Mouse (Mus musculus) stomach, embryonic 15.5 days (tissue): ENCODE results near the gene Slc24a5. TPM values are rescaled to one million over a fixed set of nuclear protein-coding genes. Genes with fewer than 3 reads are reported as not detected.

Experiments
- ATAC-seq: fragments of 200-750 bp; cut with Nextera tagmentation; 2 replicates; pipeline ENCODE4 v1.8.0; 2017; ENCODE audit warnings: low read depth, moderate number of reproducible peaks, moderate TSS enrichment; ENCODE audit not compliant: insufficient read depth, low FRiP score
- H3K27ac ChIP-seq: fragments of 300-500 bp; sonication (generic); 2 replicates; pipeline ENCODE4 v1.5.1; 2015; ENCODE audit warnings: mild to moderate bottlenecking, inconsistent platforms
- H3K27me3 ChIP-seq: fragments of 300-500 bp; sonication (generic); replicated peaks from 2 replicates; pipeline ENCODE4 v1.6.1; 2015; ENCODE audit warnings: inconsistent platforms
- H3K36me3 ChIP-seq: fragments of 300-500 bp; sonication (generic); 2 replicates; pipeline ENCODE4 v1.6.1; 2015; ENCODE audit warnings: inconsistent platforms
- H3K4me1 ChIP-seq: fragments of 300-500 bp; sonication (generic); 2 replicates; pipeline ENCODE4 v1.6.1; 2015; ENCODE audit warnings: inconsistent platforms
- H3K4me2 ChIP-seq: fragments of 300-500 bp; sonication (generic); 2 replicates; pipeline ENCODE4 v1.6.1; 2015; ENCODE audit warnings: mild to moderate bottlenecking, inconsistent platforms
- H3K4me3 ChIP-seq: fragments of 300-500 bp; sonication (generic); replicated peaks from 2 replicates; pipeline ENCODE4 v1.5.1; 2015; ENCODE audit warnings: inconsistent platforms
- H3K9ac ChIP-seq: fragments of 300-500 bp; sonication (generic); 2 replicates; pipeline ENCODE4 v1.6.1; 2015; ENCODE audit warnings: inconsistent platforms
- H3K9me3 ChIP-seq: fragments of 300-500 bp; sonication (generic); 2 replicates; pipeline ENCODE4 v1.6.1; 2016; ENCODE audit warnings: inconsistent platforms
- WGBS: fragments of 180-500 bp; shearing (Covaris S2); methylation state at CpG from one replicate; pipeline ENCODE4 v1.1.7; 2015; 5-methylcytosine and 5-hydroxymethylcytosine counted together
- polyA plus RNA-seq: library from polyadenylated mRNA; unstranded; fragments of >200 nt; fragmentation: Nextera tagmentation; extraction: Ambion mirVana; gene quantifications from 2 replicates; pipeline ENCODE4 v1.2.1, GENCODE M21; 2015

Slc24a5 gene
- 2.9 TPM in 2 replicates for polyA plus RNA-seq

- no peak within 1 kb of the TSS for H3K27ac ChIP-seq
- no peak within 1 kb of the TSS for H3K4me2 ChIP-seq
- WGBS: 53% methylated on average over 10 of the region's 10 CpGs
- no peaks in the 10 kb centered on the region for H3K36me3 ChIP-seq
- no peak for ATAC-seq
- no peak within 1 kb of the TSS for H3K9ac ChIP-seq
- no peaks in the 10 kb centered on the region for H3K9me3 ChIP-seq
- H3K27me3 ChIP-seq: no peaks in the 10 kb centered on the region
- no peaks in the 10 kb centered on the region for H3K4me1 ChIP-seq
- no peak within 1 kb of the TSS for H3K4me3 ChIP-seq
These were observed at the start of gene Slc24a5 for GRCm38 (mm10) chr2:125067894-125068293. Slc24a5 (plus strand) TSS chr2:125068124.

DNA sequence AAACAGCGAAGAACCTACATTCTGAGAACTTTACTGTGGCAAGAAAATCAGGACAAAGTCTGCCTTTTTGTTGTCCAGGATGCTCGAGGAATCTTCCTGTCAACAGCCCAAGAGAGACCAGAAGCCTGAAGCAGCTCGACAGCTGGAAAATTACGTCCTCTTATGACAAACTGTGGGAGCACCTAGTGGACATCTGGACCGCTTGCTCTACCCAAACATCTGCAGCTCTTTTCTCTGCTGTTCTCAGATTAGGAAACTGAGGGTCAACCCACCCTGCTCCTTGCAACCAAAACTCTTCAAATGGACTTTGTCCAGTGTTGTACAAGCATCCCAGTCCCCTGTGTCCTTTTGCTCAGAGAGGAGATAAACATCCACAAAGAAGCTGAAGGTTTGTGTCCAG is 43.5 kb upstream of the Slc24a5 start:
- Histone ChIP-seq H3K27me3 (no peaks in the 10 kb centered on the region), H3K27ac (no peak overlapping the region), H3K4me2 (no peak overlapping the region), H3K4me3 (no peak overlapping the region), H3K9ac (no peak overlapping the region), H3K9me3 (no peaks in the 10 kb centered on the region), H3K36me3 (no peaks in the 10 kb centered on the region), H3K4me1 (peaks cover 4% of the 10 kb centered on the region; the same call in 1 of the 2 replicates)
- no peak for ATAC-seq
- 34% methylated on average over 5 of the region's 5 CpGs for WGBS

DNA sequence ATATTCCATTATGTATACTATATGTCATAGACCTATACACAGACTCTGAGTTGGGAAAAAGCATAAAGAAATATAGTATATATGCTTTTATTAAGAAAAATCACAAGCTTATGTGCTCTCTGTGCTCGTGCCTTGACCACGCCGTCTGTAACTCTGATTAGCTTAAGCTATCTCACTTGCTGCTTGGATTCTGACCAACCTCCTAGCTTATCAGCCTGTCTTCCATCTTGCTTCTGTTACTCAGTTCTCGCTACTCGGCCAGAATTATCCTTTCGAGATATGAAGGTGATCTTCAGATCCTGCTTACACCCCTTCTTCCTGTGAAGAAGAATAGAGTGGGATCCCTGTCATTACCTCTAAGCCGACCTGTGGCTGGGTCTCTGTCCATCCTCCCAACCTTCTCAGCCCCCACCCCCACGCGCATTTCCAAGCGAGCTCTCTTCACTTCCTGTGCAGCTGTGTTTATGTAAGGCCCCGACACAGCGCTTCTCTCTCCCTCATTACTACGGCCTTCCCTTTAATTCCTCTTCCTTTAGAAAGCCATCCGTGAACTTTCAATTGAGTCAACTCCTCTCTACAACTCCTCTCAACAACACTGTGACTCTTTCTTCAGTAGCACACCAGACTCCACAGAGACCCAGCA is 41.4 kb upstream of the Slc24a5 start:
- no peak overlapping the region for H3K27ac ChIP-seq
- no peak overlapping the region for H3K9ac ChIP-seq
- H3K4me2 ChIP-seq: no peak overlapping the region; the same call in 1 of the 2 replicates
- no peaks in the 10 kb centered on the region for H3K36me3 ChIP-seq
- peak; percentile 39; the same call in 1 of the 2 replicates for ATAC-seq
- H3K4me1 ChIP-seq: peaks cover 4% of the 10 kb centered on the region; the same call in 1 of the 2 replicates
- no peak overlapping the region for H3K4me3 ChIP-seq
- H3K27me3 ChIP-seq: no peaks in the 10 kb centered on the region
- 33% methylated on average over 14 of the region's 14 CpGs for WGBS
- no peaks in the 10 kb centered on the region for H3K9me3 ChIP-seq

DNA sequence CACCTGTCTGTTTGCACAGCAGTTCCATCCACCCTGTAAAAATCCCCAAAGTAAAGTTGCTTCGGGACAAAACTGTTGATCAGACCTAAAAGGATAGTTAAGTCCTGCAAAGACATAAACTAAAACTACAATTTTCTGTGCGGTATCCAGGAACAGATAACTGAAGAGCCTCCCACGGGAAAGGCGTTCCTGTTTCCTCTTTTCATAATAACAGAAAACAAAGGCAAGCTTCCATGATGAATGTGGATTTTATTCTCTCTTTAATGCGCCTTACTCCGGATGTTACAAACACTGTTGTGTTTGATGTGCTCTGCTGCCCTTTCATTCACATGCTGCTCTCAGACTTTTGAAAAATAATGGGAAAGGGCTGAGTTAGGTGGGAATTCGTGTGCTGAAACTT is 37.3 kb upstream of the Slc24a5 start:
- Histone ChIP-seq H3K27me3 (no peaks in the 10 kb centered on the region), H3K4me1 (peaks cover 4% of the 10 kb centered on the region; the same call in 1 of the 2 replicates), H3K4me2 (no peak overlapping the region), H3K9ac (no peak overlapping the region), H3K9me3 (no peaks in the 10 kb centered on the region), H3K27ac (no peak overlapping the region), H3K36me3 (no peaks in the 10 kb centered on the region), H3K4me3 (no peak overlapping the region)
- ATAC-seq: no peak
- WGBS: 62% methylated on average over 7 of the region's 7 CpGs

DNA sequence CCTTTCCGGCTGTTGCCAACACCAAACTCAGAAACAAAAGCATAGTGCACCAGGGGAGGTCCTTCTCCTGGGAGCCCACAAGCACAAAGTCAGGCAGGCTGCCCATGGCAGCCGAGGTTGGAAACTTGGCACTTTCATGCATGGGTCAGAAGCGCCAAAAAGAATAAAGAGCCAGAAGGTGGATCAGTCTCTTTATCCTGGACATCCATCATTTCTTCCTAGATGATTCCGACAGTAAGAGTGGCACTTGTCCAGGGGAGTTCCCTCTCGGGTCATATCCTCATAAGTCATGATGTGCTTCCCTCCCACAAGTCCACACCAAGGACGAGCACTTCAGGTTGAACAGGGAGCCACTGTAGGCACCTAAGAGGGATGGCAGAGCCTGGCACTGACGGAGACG is 36.8 kb upstream of the Slc24a5 start:
- H3K9ac ChIP-seq: no peak overlapping the region
- H3K4me1 ChIP-seq: peaks cover 4% of the 10 kb centered on the region; the same call in 1 of the 2 replicates
- no peaks in the 10 kb centered on the region for H3K36me3 ChIP-seq
- H3K4me2 ChIP-seq: no peak overlapping the region
- ATAC-seq: no peak
- H3K27me3 ChIP-seq: no peaks in the 10 kb centered on the region
- no peak overlapping the region for H3K27ac ChIP-seq
- H3K9me3 ChIP-seq: no peaks in the 10 kb centered on the region
- WGBS: 71% methylated on average over 8 of the region's 8 CpGs
- H3K4me3 ChIP-seq: no peak overlapping the region

DNA sequence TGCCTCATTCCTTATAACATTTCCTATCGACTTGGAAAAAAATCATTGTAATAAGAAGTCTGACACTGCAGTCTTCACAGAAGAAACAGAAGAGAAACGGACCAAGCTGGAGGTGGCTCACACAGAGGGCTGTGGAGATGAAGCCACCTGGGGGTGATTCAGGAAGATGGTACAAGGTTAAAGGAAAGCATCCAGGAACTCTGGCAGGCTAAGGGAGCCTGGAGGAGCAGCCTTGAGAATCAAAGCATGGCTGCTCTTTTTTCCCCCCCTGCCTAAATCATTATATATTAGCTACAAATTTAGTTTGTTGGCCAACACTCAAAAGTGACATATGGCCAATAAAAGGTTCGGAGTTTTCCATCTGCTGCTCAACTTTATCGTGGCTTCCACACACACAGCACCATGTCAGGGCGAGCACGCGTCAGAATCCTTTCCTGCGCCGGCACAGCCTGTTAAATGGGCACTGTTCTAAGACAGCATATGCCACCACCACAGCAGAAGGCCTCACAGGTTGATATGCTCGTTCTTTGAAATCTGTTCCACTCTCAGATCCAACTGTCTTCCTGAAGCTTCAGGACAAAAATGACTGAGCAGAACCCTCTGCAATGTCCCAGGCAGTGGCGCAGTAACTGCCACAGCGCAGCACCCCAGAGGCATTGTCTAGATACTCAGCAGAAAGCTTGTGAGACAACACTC is 36.2 kb upstream of the Slc24a5 start:
- H3K4me1 ChIP-seq: 0 out of 2 replicates have a peak, but pooled peaks cover under 1% of the 10 kb centered on the region
- H3K27me3 ChIP-seq: no peaks in the 10 kb centered on the region
- no peaks in the 10 kb centered on the region for H3K36me3 ChIP-seq
- ATAC-seq: no peak
- H3K9ac ChIP-seq: no peak overlapping the region
- no peak overlapping the region for H3K4me3 ChIP-seq
- no peaks in the 10 kb centered on the region for H3K9me3 ChIP-seq
- H3K4me2 ChIP-seq: no peak overlapping the region
- H3K27ac ChIP-seq: no peak overlapping the region
- 82% methylated on average over 12 of the region's 12 CpGs for WGBS

- 66% methylated on average over 17 of the region's 17 CpGs for WGBS
- Histone ChIP-seq H3K36me3 (no peaks in the 10 kb centered on the region), H3K27ac (no peak overlapping the region), H3K9me3 (no peaks in the 10 kb centered on the region), H3K4me2 (no peak overlapping the region), H3K9ac (no peak overlapping the region), H3K4me1 (no peaks in the 10 kb centered on the region), H3K4me3 (no peak overlapping the region), H3K27me3 (no peaks in the 10 kb centered on the region)
- ATAC-seq: no peak
These were observed 35.5 kb upstream of the Slc24a5 start for GRCm38 (mm10) chr2:125032258-125032973.

DNA sequence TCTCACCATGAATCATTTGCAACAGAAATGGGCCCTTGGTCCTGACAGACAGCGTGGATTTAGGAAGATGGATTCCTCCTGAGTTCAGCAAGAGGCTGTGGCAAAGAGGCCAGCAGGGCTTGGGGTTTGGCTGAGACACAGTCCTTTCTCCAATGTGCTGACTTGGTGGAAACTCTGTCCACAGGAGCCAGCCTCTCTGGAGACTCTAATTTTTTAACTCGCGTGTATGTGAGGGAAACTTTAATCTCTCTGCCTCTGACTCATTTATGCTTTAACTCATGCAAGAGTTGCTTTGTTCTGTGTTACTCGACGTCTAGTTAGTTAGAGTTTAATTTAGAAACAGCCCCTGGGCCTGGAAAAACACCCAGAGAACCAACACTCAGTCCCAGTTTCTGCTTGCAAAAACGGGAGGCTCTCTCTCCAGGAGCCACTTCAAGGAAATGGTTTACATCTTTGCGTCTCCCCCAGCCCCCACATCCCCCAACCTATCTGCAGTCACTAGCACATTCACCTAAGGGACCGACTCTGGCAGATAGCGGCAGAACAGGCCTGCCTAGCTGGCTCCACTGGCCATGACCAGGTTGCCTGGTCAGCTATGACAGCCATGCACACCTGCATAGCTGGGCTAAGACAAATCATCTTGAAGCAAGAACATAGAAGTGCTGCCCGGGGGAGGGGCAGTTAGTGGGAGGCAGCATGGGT is 34.7 kb upstream of the Slc24a5 start:
- H3K9me3 ChIP-seq: no peaks in the 10 kb centered on the region
- H3K9ac ChIP-seq: no peak overlapping the region
- ATAC-seq: no peak
- no peaks in the 10 kb centered on the region for H3K36me3 ChIP-seq
- H3K4me2 ChIP-seq: no peak overlapping the region
- WGBS: 42% methylated on average over 10 of the region's 10 CpGs
- H3K4me3 ChIP-seq: no peak overlapping the region
- no peak overlapping the region for H3K27ac ChIP-seq
- no peaks in the 10 kb centered on the region for H3K4me1 ChIP-seq
- no peaks in the 10 kb centered on the region for H3K27me3 ChIP-seq

DNA sequence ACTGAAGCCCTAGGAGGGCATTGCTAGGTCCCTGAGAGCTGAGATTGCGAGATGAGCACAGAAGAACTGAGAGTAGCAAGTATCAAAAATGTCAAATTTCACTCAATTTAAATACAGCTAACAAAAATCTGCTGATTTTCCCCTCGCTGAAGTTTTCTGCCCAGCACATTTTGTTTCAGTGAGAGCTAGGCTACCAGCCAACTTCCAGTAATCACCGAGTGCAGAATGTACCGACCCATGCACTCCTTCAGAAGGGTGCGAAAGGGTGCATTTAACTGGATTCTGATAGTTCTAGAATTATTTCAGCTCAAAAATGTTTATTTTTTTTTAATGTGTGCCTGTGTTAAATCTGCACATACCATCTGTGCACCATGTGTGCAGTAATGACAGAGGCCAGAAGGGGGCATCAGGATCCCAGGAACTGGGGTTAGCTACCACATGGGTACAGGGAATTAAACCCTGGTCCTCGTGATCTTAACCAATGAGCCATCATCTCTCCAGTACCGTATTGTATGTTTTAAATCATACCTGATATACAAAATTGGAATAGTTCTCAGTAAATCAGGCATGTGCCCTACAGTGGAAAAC is 12.5 kb upstream of the Slc24a5 start:
- H3K9ac ChIP-seq: no peak overlapping the region
- no peak overlapping the region for H3K27ac ChIP-seq
- H3K4me1 ChIP-seq: no peaks in the 10 kb centered on the region
- no peak overlapping the region for H3K4me2 ChIP-seq
- WGBS: 76% methylated on average over 7 of the region's 7 CpGs
- no peaks in the 10 kb centered on the region for H3K36me3 ChIP-seq
- H3K27me3 ChIP-seq: no peaks in the 10 kb centered on the region
- ATAC-seq: no peak
- H3K4me3 ChIP-seq: no peak overlapping the region
- H3K9me3 ChIP-seq: no peaks in the 10 kb centered on the region

DNA sequence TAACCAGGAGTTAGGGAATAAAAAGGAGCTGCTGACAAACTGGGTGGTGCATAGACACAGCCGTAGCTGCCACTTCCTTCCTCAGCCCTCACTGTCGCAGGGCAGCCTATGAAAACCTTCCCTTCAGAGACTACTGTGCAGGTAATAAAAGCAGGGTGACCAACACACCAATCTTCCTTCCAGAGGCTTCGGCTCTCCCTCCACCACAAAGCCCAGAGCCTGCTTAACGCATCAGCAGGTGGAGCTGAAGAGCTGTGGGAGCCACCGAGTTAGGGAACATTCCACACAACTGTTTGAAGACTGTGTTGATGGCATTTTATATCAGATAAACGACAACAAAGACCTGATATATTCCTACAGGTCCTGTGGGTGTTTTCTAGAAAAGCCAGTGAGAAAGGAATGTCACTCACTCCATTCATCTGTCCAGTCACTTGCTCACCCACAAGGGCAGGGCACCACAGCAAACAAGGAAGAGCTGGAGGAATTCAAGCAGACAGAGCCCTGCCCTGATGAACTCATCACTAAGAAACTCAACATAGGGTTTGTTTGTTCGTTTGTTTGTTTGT is 10.6 kb upstream of the Slc24a5 start:
- Histone ChIP-seq H3K9ac (no peak overlapping the region), H3K27me3 (no peaks in the 10 kb centered on the region), H3K36me3 (no peaks in the 10 kb centered on the region), H3K4me2 (no peak overlapping the region), H3K4me3 (no peak overlapping the region), H3K4me1 (no peaks in the 10 kb centered on the region), H3K27ac (no peak overlapping the region), H3K9me3 (no peaks in the 10 kb centered on the region)
- 29% methylated on average over 7 of the region's 7 CpGs for WGBS
- ATAC-seq: no peak

- H3K27me3 ChIP-seq: no peaks in the 10 kb centered on the region
- 84% methylated on average over 7 of the region's 7 CpGs for WGBS
- no peak for ATAC-seq
- H3K4me3 ChIP-seq: no peak overlapping the region
- H3K9ac ChIP-seq: no peak overlapping the region
- no peaks in the 10 kb centered on the region for H3K36me3 ChIP-seq
- H3K27ac ChIP-seq: no peak overlapping the region
- no peaks in the 10 kb centered on the region for H3K9me3 ChIP-seq
- no peaks in the 10 kb centered on the region for H3K4me1 ChIP-seq
- no peak overlapping the region for H3K4me2 ChIP-seq
These were observed 6.5 kb upstream of the Slc24a5 start for GRCm38 (mm10) chr2:125061451-125061850.
